Mouse (Mus musculus) CH12.LX (cell line): ENCODE measurements around the gene Ephb3. TPM values are rescaled to one million over a fixed set of nuclear protein-coding genes. Genes with fewer than 3 reads are reported as not detected.

Experiments used
- DNase-seq: peaks from one replicate; pipeline ENCODE4 v3.0.0-alpha.2; 2013; ENCODE audit errors: extremely low read depth
- H3K27ac ChIP-seq: 2 replicates; pipeline ENCODE4 v1.5.1; 2012; ENCODE audit warnings: low read depth, mild to moderate bottlenecking, control low read depth, moderate library complexity; ENCODE audit not compliant: insufficient read depth
- H3K27me3 ChIP-seq: replicated peaks from 2 replicates; pipeline ENCODE3; 2012; ENCODE audit warnings: inconsistent platforms
- H3K36me3 ChIP-seq, 2 experiments: replicated peaks in 1 of 2; 2 replicates each; pipeline versions ENCODE3 to v1.6.1; 2012; ENCODE audit warnings: inconsistent platforms in 1 of 2, low read length in 1 of 2, mild to moderate bottlenecking in 1 of 2, mixed read lengths in 1 of 2, moderate library complexity in 1 of 2; ENCODE audit not compliant: control insufficient read depth in 1 of 2, insufficient read depth in 1 of 2
- H3K4me1 ChIP-seq, 2 experiments: 2 replicates each; pipeline ENCODE4 v1.6.1; 2012; ENCODE audit warnings: inconsistent platforms in 1 of 2, moderate library complexity in 1 of 2; ENCODE audit not compliant: insufficient read depth in 2 of 2, control insufficient read depth in 1 of 2
- H3K4me2 ChIP-seq: 2 replicates; pipeline ENCODE4 v1.6.1; 2012; ENCODE audit warnings: low read depth, mild to moderate bottlenecking, control low read depth; ENCODE audit not compliant: poor library complexity, insufficient read depth, severe bottlenecking
- H3K4me3 ChIP-seq, 3 experiments: fragments of 150-350 bp in 1 of 3; sonication (generic) in 1 of 3; replicated peaks in 1 of 3; 2 replicates each; pipeline versions ENCODE3 to v1.5.1; 2011 to 2012; ENCODE audit warnings: low read depth in 2 of 3, low read length in 2 of 3, mild to moderate bottlenecking in 2 of 3, moderate library complexity in 2 of 3, control low read depth in 1 of 3, improper control_type of control experiment in 1 of 3, inconsistent platforms in 1 of 3, mixed read lengths in 1 of 3; ENCODE audit not compliant: poor library complexity in 1 of 3
- H3K79me2 ChIP-seq: replicated peaks from 2 replicates; pipeline ENCODE4 v1.6.1; 2012; ENCODE audit warnings: mild to moderate bottlenecking, moderate library complexity; ENCODE audit not compliant: control insufficient read depth, poor library complexity, insufficient read depth, severe bottlenecking; ENCODE audit errors: extremely low read depth
- H3K9ac ChIP-seq: 2 replicates; pipeline ENCODE4 v1.6.1; 2012; ENCODE audit warnings: low read depth, mild to moderate bottlenecking, control low read depth, moderate library complexity; ENCODE audit not compliant: insufficient read depth
- H3K9me3 ChIP-seq: replicated peaks from 2 replicates; pipeline ENCODE3; 2012; ENCODE audit warnings: low read length, inconsistent platforms, mixed read lengths
- CTCF ChIP-seq, 2 experiments: IDR thresholded peaks in 1 of 2; conservative IDR thresholded peaks in 1 of 2; 2 replicates each; pipeline ENCODE4 v1.5.1; 2011 to 2012; ENCODE audit warnings: low read depth in 2 of 2, low read length in 2 of 2, improper control_type of control experiment in 1 of 2, inconsistent platforms in 1 of 2, mild to moderate bottlenecking in 1 of 2, moderate library complexity in 1 of 2
- ELF1 ChIP-seq: IDR thresholded peaks from 2 replicates; pipeline ENCODE4 v1.6.1; 2014; ENCODE audit warnings: low read depth, mild to moderate bottlenecking, inconsistent platforms, low read length, improper control_type of control experiment
- ETS1 ChIP-seq: conservative IDR thresholded peaks from 2 replicates; pipeline ENCODE4 v1.6.1; 2012; ENCODE audit warnings: low read depth, mild to moderate bottlenecking, inconsistent platforms, low read length, improper control_type of control experiment, moderate library complexity
- GABPA ChIP-seq: IDR thresholded peaks from 2 replicates; pipeline ENCODE4 v1.6.1; 2012; ENCODE audit warnings: low read depth, low read length, improper control_type of control experiment, inconsistent platforms; ENCODE audit not compliant: insufficient replicate concordance
- HCFC1 ChIP-seq: IDR thresholded peaks from 2 replicates; pipeline ENCODE4 v1.6.1; 2012; ENCODE audit warnings: low read depth, mild to moderate bottlenecking, inconsistent platforms, low read length, improper control_type of control experiment
- IRF4 ChIP-seq: IDR thresholded peaks from 2 replicates; pipeline ENCODE4 v1.6.1; 2014; ENCODE audit warnings: low read depth, mild to moderate bottlenecking, inconsistent platforms, low read length, improper control_type of control experiment
- JUN ChIP-seq: IDR thresholded peaks from 2 replicates; pipeline ENCODE4 v1.6.1; 2011; ENCODE audit warnings: low read depth, mild to moderate bottlenecking, low read length, improper control_type of control experiment, moderate library complexity; ENCODE audit not compliant: insufficient read depth
- JUND ChIP-seq: conservative IDR thresholded peaks from 2 replicates; pipeline ENCODE4 v1.6.1; 2011; ENCODE audit warnings: low read depth, low read length, improper control_type of control experiment
- MAX ChIP-seq: IDR thresholded peaks from 2 replicates; pipeline ENCODE4 v1.6.1; 2011; ENCODE audit warnings: low read length, improper control_type of control experiment
- MAZ ChIP-seq: IDR thresholded peaks from 2 replicates; pipeline ENCODE4 v1.6.1; 2012; ENCODE audit warnings: low read depth, mild to moderate bottlenecking, inconsistent platforms, low read length, improper control_type of control experiment, moderate library complexity
- MEF2A ChIP-seq: IDR thresholded peaks from 2 replicates; pipeline ENCODE4 v1.6.1; 2014; ENCODE audit warnings: low read depth, mild to moderate bottlenecking, inconsistent platforms, low read length, improper control_type of control experiment, borderline replicate concordance
- MXI1 ChIP-seq: IDR thresholded peaks from 2 replicates; pipeline ENCODE4 v1.6.1; 2011; ENCODE audit warnings: mild to moderate bottlenecking, low read depth, low read length, improper control_type of control experiment
- NRF1 ChIP-seq: IDR thresholded peaks from 2 replicates; pipeline ENCODE4 v1.6.1; 2014; ENCODE audit warnings: low read depth, mild to moderate bottlenecking, inconsistent platforms, low read length, improper control_type of control experiment, moderate library complexity
- POLR2A ChIP-seq: IDR thresholded peaks from 2 replicates; pipeline ENCODE4 v1.6.1; 2011; ENCODE audit warnings: low read depth, mild to moderate bottlenecking, improper control_type of control experiment, low read length
- RCOR1 ChIP-seq: conservative IDR thresholded peaks from 2 replicates; pipeline ENCODE4 v1.6.1; 2012; ENCODE audit warnings: low read depth, mild to moderate bottlenecking, inconsistent platforms, low read length, improper control_type of control experiment
- SMC3 ChIP-seq: IDR thresholded peaks from 2 replicates; pipeline ENCODE4 v1.6.1; 2011; ENCODE audit warnings: low read depth, low read length, improper control_type of control experiment
- TBP ChIP-seq: conservative IDR thresholded peaks from 2 replicates; pipeline ENCODE4 v1.6.1; 2011; ENCODE audit warnings: low read depth, low read length, improper control_type of control experiment
- TCF12 ChIP-seq: IDR thresholded peaks from 2 replicates; pipeline ENCODE4 v1.6.1; 2014; ENCODE audit warnings: low read depth, mild to moderate bottlenecking, inconsistent platforms, low read length, improper control_type of control experiment
- UBTF ChIP-seq: IDR thresholded peaks from 2 replicates; pipeline ENCODE4 v1.6.1; 2012; ENCODE audit warnings: low read depth, mild to moderate bottlenecking, inconsistent platforms, low read length, improper control_type of control experiment, moderate library complexity
- USF2 ChIP-seq: conservative IDR thresholded peaks from 2 replicates; pipeline ENCODE4 v1.6.1; 2011; ENCODE audit warnings: low read depth, low read length, improper control_type of control experiment
- ZC3H11A ChIP-seq: IDR thresholded peaks from 2 replicates; pipeline ENCODE4 v1.6.1; 2012; ENCODE audit warnings: low read depth, mild to moderate bottlenecking, inconsistent platforms, low read length, improper control_type of control experiment
- dilution Hi-C: fragments of 300-500 bp; cut with MboI; formaldehyde crosslinking; loops from 2 replicates; pipeline ENCODE4 v1.14.3; 2020; ENCODE audit warnings: low sequenced_read_pairs; ENCODE audit not compliant: extremely low pct_unique_long_range_greater_than_20kb, extremely low pct_ligation_motif_present
- in situ Hi-C: fragments of 300-500 bp; cut with MboI; formaldehyde crosslinking; loops from 3 replicates; pipeline ENCODE4 v1.14.3; 2019; ENCODE audit warnings: low sequenced_read_pairs, low pct_ligation_motif_present, low pct_unique_long_range_greater_than_20kb, mixed read lengths
- polyA plus RNA-seq: library from polyadenylated mRNA; unstranded; fragments of >175 nt; gene quantifications from 2 replicates; pipeline ENCODE4 v1.2.1, GENCODE M21; 2012; ENCODE audit warnings: low read depth; ENCODE audit not compliant: insufficient read length
- total RNA-seq, 2 experiments: library from RNA; depleted of rRNA; stranded (reverse); fragments of 300-350 nt in 1 of 2; fragments of >200 nt in 1 of 2; gene quantifications; 2 replicates each; pipeline ENCODE4 v1.2.3; 2012 to 2014

Ephb3 gene
- total and polyA plus RNA-seq, 3 experiments, result not detected

GRCm38 (mm10) chr16:21182108-21182507, 22.4 kb upstream of the Ephb3 start:
- H3K36me3 ChIP-seq, result no peaks in the 10 kb centered on the region
- no peak overlapping the region for H3K9ac ChIP-seq
- no peak for DNase-seq
- H3K27ac ChIP-seq, result no peak overlapping the region
- dilution Hi-C loops, result no loop called here
- no peak overlapping the region for H3K4me3 ChIP-seq
- H3K79me2 ChIP-seq, result no peaks in the 10 kb centered on the region
- H3K9me3 ChIP-seq, result peaks cover 9% of the 10 kb centered on the region
- H3K27me3 ChIP-seq, result no peaks in the 10 kb centered on the region
- in situ Hi-C loops, result loop anchor here (10.0 kb wide), 1 partner anchor 457 kb away; no protein-coding TSS in a partner anchor
- TF ChIP-seq TCF12 (no peak), ELF1 (no peak), ETS1 (no peak), MAX (no peak)
- no peak overlapping the region for H3K4me2 ChIP-seq
- H3K4me1 ChIP-seq, result no peaks in the 10 kb centered on the region

- TF ChIP-seq HCFC1 (no peak), ETS1 (no peak), SMC3 (no peak), NRF1 (no peak), ZC3H11A (no peak), CTCF (conservative IDR thresholded peaks at IDR 0.05 in 1 of 2, IDR thresholded peaks at IDR 0.05 in 1 of 2; ENCODE audit: low read depth in 2 of 2, low read length in 2 of 2) (no peak), JUND (no peak), RCOR1 (no peak), MEF2A (no peak), MXI1 (no peak), MAZ (no peak), USF2 (no peak), ELF1 (no peak), UBTF (no peak), TBP (no peak), TCF12 (no peak), GABPA (no peak), POLR2A (no peak), JUN (no peak), IRF4 (no peak)
- dilution Hi-C loops, result no loop called here
- no peaks in the 10 kb centered on the region for H3K27me3 ChIP-seq
- no peak for DNase-seq
- H3K4me3 ChIP-seq, result no peak overlapping the region
- H3K9ac ChIP-seq, result no peak overlapping the region
- H3K27ac ChIP-seq, result no peak overlapping the region
- H3K9me3 ChIP-seq, result peaks cover 9% of the 10 kb centered on the region
- no peak overlapping the region for H3K4me2 ChIP-seq
- no peaks in the 10 kb centered on the region for H3K36me3 ChIP-seq
- no peaks in the 10 kb centered on the region for H3K79me2 ChIP-seq
- no peaks in the 10 kb centered on the region for H3K4me1 ChIP-seq
- in situ Hi-C loops, result loop anchor here (10.0 kb wide), 1 partner anchor 460 kb away; no protein-coding TSS in a partner anchor
These were observed 19.9 kb upstream of the Ephb3 start for GRCm38 (mm10) chr16:21184697-21185096.
